Mouse (Mus musculus): Measurements from ENCODE around the gene Cyp2c70. TPM values are rescaled to one million over a fixed set of nuclear protein-coding genes. Genes with fewer than 3 reads are reported as not detected.

The Cyp2c70 gene
- polyA plus RNA-seq (2014; fragmentation: Illumina TruSeq; extraction: RNeasy Lipid Tissue Mini Kit (QIAGEN cat#74804); ENCODE audit: low read depth, low replicate concordance), result not detected

GRCm38 (mm10) chr19:40187160-40187559 lies at the start of gene Cyp2c70:
Gene Cyp2c70 (minus strand): TSS chr19:40187333.

Other genes starting within 250 kb of the Cyp2c70 start
- 0.25 TPM for gene Cyp2c37, start 194.9 kb downstream of the Cyp2c70 start, polyA plus RNA-seq (2014; fragmentation: Illumina TruSeq; extraction: RNeasy Lipid Tissue Mini Kit (QIAGEN cat#74804); ENCODE audit: low read depth, low replicate concordance)
- 0.15 TPM for gene Cyp2c54, start 113.5 kb downstream of the Cyp2c70 start, polyA plus RNA-seq (2014; fragmentation: Illumina TruSeq; extraction: RNeasy Lipid Tissue Mini Kit (QIAGEN cat#74804); ENCODE audit: low read depth, low replicate concordance)
- gene Cyp2c50, start 97.6 kb downstream of the Cyp2c70 start, polyA plus RNA-seq (2014; fragmentation: Illumina TruSeq; extraction: RNeasy Lipid Tissue Mini Kit (QIAGEN cat#74804); ENCODE audit: low read depth, low replicate concordance), result 0.14 TPM
- 2.1 TPM for gene Pdlim1, start 84.5 kb upstream of the Cyp2c70 start, polyA plus RNA-seq (2014; fragmentation: Illumina TruSeq; extraction: RNeasy Lipid Tissue Mini Kit (QIAGEN cat#74804); ENCODE audit: low read depth, low replicate concordance)